Mouse (Mus musculus) ES-E14 (cell line): ENCODE data around the gene Nudt22.

Source experiments
- CHD2 ChIP-seq: IDR thresholded peaks from 2 replicates; pipeline ENCODE4 v1.6.1; 2014; ENCODE audit warnings: mild to moderate bottlenecking, low read depth, low read length, inconsistent platforms
- HCFC1 ChIP-seq: IDR thresholded peaks from 2 replicates; pipeline ENCODE4 v1.6.1; 2012; ENCODE audit warnings: low read length, inconsistent platforms, borderline replicate concordance; ENCODE audit not compliant: insufficient read depth
- MAFK ChIP-seq: IDR thresholded peaks from 2 replicates; pipeline ENCODE4 v1.6.1; 2014; ENCODE audit warnings: mild to moderate bottlenecking, low read depth, low read length, inconsistent platforms; ENCODE audit not compliant: insufficient read depth
- ZC3H11A ChIP-seq: IDR thresholded peaks from 2 replicates; pipeline ENCODE4 v1.6.1; 2012; ENCODE audit warnings: low read depth, mild to moderate bottlenecking, inconsistent platforms, low read length, borderline replicate concordance
- ZNF384 ChIP-seq: IDR thresholded peaks from 2 replicates; pipeline ENCODE4 v1.6.1; 2012; ENCODE audit warnings: low read depth, low read length, inconsistent platforms

GRCm38 (mm10) chr19:7044279-7044678, 48.4 kb upstream of the Nudt22 start:
- TF ChIP-seq CHD2 = no peak
- TF ChIP-seq ZNF384 = no peak
- TF ChIP-seq MAFK = no peak
- TF ChIP-seq HCFC1 = no peak
- TF ChIP-seq ZC3H11A = no peak
